Mouse (Mus musculus): ENCODE measurements at regions not wholly inside any gene's neighbourhood (a gene's known extent, or its start where the extent isn't known, plus 50 kb on each side); places are given as distances from the start of the nearest gene placed in this dataset.

- no peak for DNase-seq (ENCODE audit: low spot score in 2 of 2)
Observed at GRCm38 (mm10) chr1:138771307-138772011, 76.9 kb downstream of the Lhx9 start.

GRCm38 (mm10) chr1:138762876-138763275 lies 85.5 kb downstream of the Lhx9 start:
- DNase-seq (ENCODE audit: low spot score in 2 of 2), result no peak

GRCm38 (mm10) chr1:138757777-138758176 lies 90.6 kb downstream of the Lhx9 start:
- no peak for DNase-seq (ENCODE audit: low spot score in 2 of 2)

GRCm38 (mm10) chr1:138733308-138733707 lies 113.4 kb upstream of the Nek7 start:
- DNase-seq (ENCODE audit: low spot score in 2 of 2), result no peak

GRCm38 (mm10) chr1:138731008-138731407 lies 111.1 kb upstream of the Nek7 start:
- no peak for DNase-seq (ENCODE audit: low spot score in 2 of 2)

GRCm38 (mm10) chr1:138729089-138729699 lies 109.3 kb upstream of the Nek7 start:
- no peak for DNase-seq (ENCODE audit: low spot score in 2 of 2)

- DNase-seq (ENCODE audit: low spot score in 2 of 2), result no peak
Observed at GRCm38 (mm10) chr1:138720728-138721127, 100.8 kb upstream of the Nek7 start.

- no peak for DNase-seq (ENCODE audit: low spot score in 2 of 2)
Observed at GRCm38 (mm10) chr1:138719297-138719696, 99.4 kb upstream of the Nek7 start.

GRCm38 (mm10) chr1:138716991-138717390 lies 97.0 kb upstream of the Nek7 start:
- DNase-seq (ENCODE audit: low spot score in 2 of 2), result no peak

GRCm38 (mm10) chr1:138715162-138715561 lies 95.2 kb upstream of the Nek7 start:
- DNase-seq (ENCODE audit: low spot score in 2 of 2), result peak in 1 of 2 experiments; percentile 4

GRCm38 (mm10) chr1:138709229-138709608 lies 89.3 kb upstream of the Nek7 start:
- no peak for DNase-seq (ENCODE audit: low spot score in 2 of 2)

- DNase-seq (ENCODE audit: low spot score in 2 of 2), result no peak
Observed at GRCm38 (mm10) chr1:138708507-138709228, 88.7 kb upstream of the Nek7 start.

GRCm38 (mm10) chr1:138707913-138708312 lies 88.0 kb upstream of the Nek7 start:
- DNase-seq (ENCODE audit: low spot score in 2 of 2), result no peak

- DNase-seq (ENCODE audit: low spot score in 2 of 2), result no peak
Observed at GRCm38 (mm10) chr1:138703291-138703690, 83.3 kb upstream of the Nek7 start.

- DNase-seq (ENCODE audit: low spot score in 2 of 2), result no peak
Observed at GRCm38 (mm10) chr1:138689234-138689633, 69.3 kb upstream of the Nek7 start.

GRCm38 (mm10) chr1:138686746-138687145 lies 66.8 kb upstream of the Nek7 start:
- no peak for DNase-seq (ENCODE audit: low spot score in 2 of 2)

GRCm38 (mm10) chr1:138683711-138684110 lies 63.8 kb upstream of the Nek7 start:
- DNase-seq (ENCODE audit: low spot score in 2 of 2), result no peak

GRCm38 (mm10) chr1:138681970-138682369 lies 62.0 kb upstream of the Nek7 start:
- no peak for DNase-seq (ENCODE audit: low spot score in 2 of 2)

- no peak for DNase-seq (ENCODE audit: low spot score in 2 of 2)
Observed at GRCm38 (mm10) chr1:138674199-138674598, 54.3 kb upstream of the Nek7 start.

Data from natural killer cell, adult 2 months (primary cell).